Mouse (Mus musculus): ENCODE results near the gene Zfp319. TPM values are rescaled to one million over a fixed set of nuclear protein-coding genes. Genes with fewer than 3 reads are reported as not detected.

Zfp319 gene
- total RNA-seq, 1 experiment from 2014 or later: 4.7 TPM

GRCm38 (mm10) chr8:95352871-95353866 is 21.4 kb upstream of the Zfp319 start:
- no peak for ATAC-seq (replicated peaks; ENCODE audit: insufficient number of reproducible peaks, low FRiP score, low TSS enrichment, poor library complexity, severe bottlenecking)

- ATAC-seq (replicated peaks; ENCODE audit: insufficient number of reproducible peaks, low FRiP score, low TSS enrichment, poor library complexity, severe bottlenecking): no peak
Observed at GRCm38 (mm10) chr8:95352151-95352870, 20.6 kb upstream of the Zfp319 start, which contains the start of gene Mmp15. Mmp15 (plus strand) TSS chr8:95352268.

- no peak for ATAC-seq (replicated peaks; ENCODE audit: insufficient number of reproducible peaks, low FRiP score, low TSS enrichment, poor library complexity, severe bottlenecking)
Observed at GRCm38 (mm10) chr8:95351461-95351860, 19.7 kb upstream of the Zfp319 start.

- ATAC-seq (replicated peaks; ENCODE audit: insufficient number of reproducible peaks, low FRiP score, low TSS enrichment, poor library complexity, severe bottlenecking): no peak
Observed at GRCm38 (mm10) chr8:95348811-95349630, 17.3 kb upstream of the Zfp319 start.

GRCm38 (mm10) chr8:95348356-95348755 is 16.6 kb upstream of the Zfp319 start:
- ATAC-seq (replicated peaks; ENCODE audit: insufficient number of reproducible peaks, low FRiP score, low TSS enrichment, poor library complexity, severe bottlenecking): no peak

GRCm38 (mm10) chr8:95346643-95347545 is 15.1 kb upstream of the Zfp319 start:
- no peak for ATAC-seq (replicated peaks; ENCODE audit: insufficient number of reproducible peaks, low FRiP score, low TSS enrichment, poor library complexity, severe bottlenecking)

GRCm38 (mm10) chr8:95344668-95345067 is 12.9 kb upstream of the Zfp319 start:
- no peak for ATAC-seq (replicated peaks; ENCODE audit: insufficient number of reproducible peaks, low FRiP score, low TSS enrichment, poor library complexity, severe bottlenecking)

GRCm38 (mm10) chr8:95341721-95342120 is 10.0 kb upstream of the Zfp319 start:
- ATAC-seq (replicated peaks; ENCODE audit: insufficient number of reproducible peaks, low FRiP score, low TSS enrichment, poor library complexity, severe bottlenecking): no peak

GRCm38 (mm10) chr8:95336363-95336762 is 4.6 kb upstream of the Zfp319 start:
- no peak for ATAC-seq (replicated peaks; ENCODE audit: insufficient number of reproducible peaks, low FRiP score, low TSS enrichment, poor library complexity, severe bottlenecking)

- peak; percentile 37; the same call in 1 of the 2 replicates for ATAC-seq (replicated peaks; ENCODE audit: insufficient number of reproducible peaks, low FRiP score, low TSS enrichment, poor library complexity, severe bottlenecking)
Observed at GRCm38 (mm10) chr8:95335706-95336105, 4.0 kb upstream of the Zfp319 start.

- no peak for ATAC-seq (replicated peaks; ENCODE audit: insufficient number of reproducible peaks, low FRiP score, low TSS enrichment, poor library complexity, severe bottlenecking)
Observed at GRCm38 (mm10) chr8:95332437-95333199, 868 bp upstream of the Zfp319 start.

- peak; percentile 4; the same call in 1 of the 2 replicates for ATAC-seq (replicated peaks; ENCODE audit: insufficient number of reproducible peaks, low FRiP score, low TSS enrichment, poor library complexity, severe bottlenecking)
Observed at GRCm38 (mm10) chr8:95331156-95331719, 512 bp downstream of the Zfp319 start.

GRCm38 (mm10) chr8:95330367-95330766 is 1.4 kb downstream of the Zfp319 start:
- no peak for ATAC-seq (replicated peaks; ENCODE audit: insufficient number of reproducible peaks, low FRiP score, low TSS enrichment, poor library complexity, severe bottlenecking)

- ATAC-seq (replicated peaks; ENCODE audit: insufficient number of reproducible peaks, low FRiP score, low TSS enrichment, poor library complexity, severe bottlenecking): no peak
Observed at GRCm38 (mm10) chr8:95327866-95328465, 3.8 kb downstream of the Zfp319 start.

- ATAC-seq (replicated peaks; ENCODE audit: insufficient number of reproducible peaks, low FRiP score, low TSS enrichment, poor library complexity, severe bottlenecking): no peak
Observed at GRCm38 (mm10) chr8:95326822-95327221, 4.9 kb downstream of the Zfp319 start.

GRCm38 (mm10) chr8:95324646-95325045 is 7.1 kb downstream of the Zfp319 start:
- ATAC-seq (replicated peaks; ENCODE audit: insufficient number of reproducible peaks, low FRiP score, low TSS enrichment, poor library complexity, severe bottlenecking): no peak
